Mouse (Mus musculus): ENCODE results near the gene Esr1.

DNA sequence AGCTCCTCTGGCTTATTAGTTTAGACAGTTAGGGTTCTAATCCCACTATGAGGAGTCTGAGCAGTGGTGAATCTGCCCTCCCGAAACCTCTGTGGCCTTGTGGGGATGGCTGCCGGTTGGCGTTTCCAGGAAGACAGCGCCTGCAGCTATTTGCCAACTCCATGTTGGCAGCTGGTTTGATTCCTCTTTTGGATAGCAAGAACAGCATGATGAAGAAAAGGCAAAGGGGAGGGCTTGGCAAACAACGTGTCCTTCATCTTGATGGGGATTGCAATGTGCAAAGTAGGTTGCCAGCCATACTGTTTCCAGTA, 10.1 kb downstream of the Esr1 start:
- TF ChIP-seq CTCF (IDR thresholded peaks at IDR 0.05; ENCODE audit: control insufficient read depth, insufficient read depth, low read length) (no peak), POLR2A (IDR thresholded peaks at IDR 0.05; ENCODE audit: borderline replicate concordance, control insufficient read depth, low read depth, low read length) (no peak)

Measured in bone marrow, adult 2 months (tissue).